Mouse (Mus musculus): Measurements from ENCODE around the gene Clca3b. TPM values are rescaled to one million over a fixed set of nuclear protein-coding genes. Genes with fewer than 3 reads are reported as not detected.
"Not testable (repeated sequence)": the region's sequence is repeated elsewhere in the genome, so short reads cannot be mapped to it uniquely, and the experiment has no call there.

Clca3b gene
- polyA plus RNA-seq (2015; fragmentation: Nextera tagmentation; extraction: Ambion mirVana): not detected in 2 replicates

- H3K4me1 ChIP-seq (ENCODE audit: insufficient read depth, low read depth, low read length); ATAC-seq; H3K27me3 ChIP-seq (replicated peaks; ENCODE audit: insufficient read depth, low read length); H3K9me3 ChIP-seq (ENCODE audit: low read length); H3K27ac ChIP-seq (ENCODE audit: low read length); H3K9ac ChIP-seq (replicated peaks; ENCODE audit: low read depth); H3K4me3 ChIP-seq (ENCODE audit: low read depth, low read length); H3K4me2 ChIP-seq (replicated peaks; ENCODE audit: low read depth, low read length); DNase-seq (ENCODE audit: low spot score); H3K36me3 ChIP-seq (ENCODE audit: insufficient read depth, low read length): not testable (repeated sequence)
- 59% methylated on average over 8 of the region's 9 CpGs for WGBS
Observed at GRCm38 (mm10) chr3:144849014-144849556, at the start of gene Clca3b. Gene Clca3b (minus strand): TSS chr3:144849357.

DNA sequence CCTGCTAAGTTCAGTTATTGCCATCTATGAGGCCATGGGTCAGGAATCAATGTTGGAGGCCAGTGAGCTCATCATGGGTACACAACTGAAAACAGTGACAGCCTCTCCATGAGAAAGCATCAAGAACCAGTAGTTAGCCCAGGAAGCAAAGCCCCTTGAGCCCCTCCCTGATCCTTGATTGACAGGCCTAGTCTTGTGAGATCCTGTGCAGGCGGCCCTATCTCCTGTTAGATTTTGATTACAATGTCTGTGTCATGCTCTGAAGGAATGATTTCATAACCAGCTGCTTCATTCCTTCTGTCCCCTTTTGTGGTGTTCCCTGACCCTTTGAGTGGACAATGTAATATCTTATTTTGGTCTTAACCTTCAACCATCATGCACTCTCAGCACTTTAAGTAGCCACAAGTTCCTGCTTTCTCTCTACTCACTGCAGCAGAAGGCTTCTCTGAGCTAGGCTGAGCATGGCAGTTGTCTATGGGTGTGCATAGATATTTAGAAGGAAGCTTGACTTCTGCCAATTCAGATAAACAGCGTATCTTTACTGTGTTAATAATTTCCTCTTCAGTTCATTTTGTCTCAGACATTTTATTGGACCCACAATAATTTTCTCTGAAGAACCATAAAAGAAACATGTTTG is 48.0 kb upstream of the Clca3b start:
- Histone ChIP-seq H3K4me1 (ENCODE audit: insufficient read depth, low read depth, low read length) (no peaks in the 10 kb centered on the region), H3K4me3 (ENCODE audit: low read depth, low read length) (no peak overlapping the region), H3K9ac (replicated peaks; ENCODE audit: low read depth) (no peak overlapping the region), H3K27ac (ENCODE audit: low read length) (no peak overlapping the region), H3K36me3 (ENCODE audit: insufficient read depth, low read length) (no peaks in the 10 kb centered on the region), H3K9me3 (ENCODE audit: low read length) (no peaks in the 10 kb centered on the region), H3K27me3 (replicated peaks; ENCODE audit: insufficient read depth, low read length) (no peaks in the 10 kb centered on the region), H3K4me2 (replicated peaks; ENCODE audit: low read depth, low read length) (no peak overlapping the region)
- TF ChIP-seq CTCF (IDR thresholded peaks at IDR 0.05) (no peak), EP300 (IDR thresholded peaks at IDR 0.05) (no peak)
- WGBS: 83% methylated on average over 2 of the region's 2 CpGs
- no peak for ATAC-seq
- no peak for DNase-seq (ENCODE audit: low spot score)

DNA sequence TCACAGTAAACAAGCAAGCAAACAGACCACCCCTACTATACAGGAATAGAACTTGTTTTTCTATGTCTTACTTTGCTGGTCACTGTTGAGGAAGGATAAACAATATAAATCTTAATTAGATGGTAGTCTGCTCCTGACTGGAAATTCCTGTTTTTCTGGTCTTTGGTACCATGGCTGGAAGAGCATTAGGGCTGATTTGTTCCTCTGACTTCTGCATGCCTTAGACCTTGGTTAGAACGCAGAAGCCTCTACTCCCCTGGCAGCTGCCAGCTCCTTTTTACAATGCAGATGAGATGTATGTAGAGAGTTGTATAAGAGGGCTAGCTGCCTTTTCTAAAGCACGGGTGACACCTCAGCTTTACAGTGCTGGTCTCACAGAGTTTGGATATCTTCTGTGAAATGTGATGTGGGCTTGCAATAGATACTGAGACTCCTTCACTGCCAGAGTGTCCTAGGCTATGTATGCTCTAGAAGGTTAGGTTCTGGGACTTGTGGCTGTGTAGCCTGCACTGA is 41.1 kb upstream of the Clca3b start:
- ATAC-seq (no peak), DNase-seq (ENCODE audit: low spot score) (no peak)
- no peak overlapping the region for H3K4me3 ChIP-seq (ENCODE audit: low read depth, low read length)
- H3K9me3 ChIP-seq (ENCODE audit: low read length): no peaks in the 10 kb centered on the region
- H3K27me3 ChIP-seq (replicated peaks; ENCODE audit: insufficient read depth, low read length): no peaks in the 10 kb centered on the region
- TF ChIP-seq CTCF (IDR thresholded peaks at IDR 0.05) (no peak), EP300 (IDR thresholded peaks at IDR 0.05) (no peak)
- H3K36me3 ChIP-seq (ENCODE audit: insufficient read depth, low read length): no peaks in the 10 kb centered on the region
- 37% methylated on average over 2 of the region's 2 CpGs for WGBS
- no peak overlapping the region for H3K27ac ChIP-seq (ENCODE audit: low read length)
- H3K9ac ChIP-seq (replicated peaks; ENCODE audit: low read depth): no peak overlapping the region
- no peaks in the 10 kb centered on the region for H3K4me1 ChIP-seq (ENCODE audit: insufficient read depth, low read depth, low read length)
- H3K4me2 ChIP-seq (replicated peaks; ENCODE audit: low read depth, low read length): no peak overlapping the region

GRCm38 (mm10) chr3:144886957-144887356 is 37.8 kb upstream of the Clca3b start:
- ATAC-seq (no peak), DNase-seq (ENCODE audit: low spot score) (no peak)
- no peaks in the 10 kb centered on the region for H3K27me3 ChIP-seq (replicated peaks; ENCODE audit: insufficient read depth, low read length)
- TF ChIP-seq CTCF (IDR thresholded peaks at IDR 0.05) (no peak), EP300 (IDR thresholded peaks at IDR 0.05) (no peak)
- no peaks in the 10 kb centered on the region for H3K36me3 ChIP-seq (ENCODE audit: insufficient read depth, low read length)
- no peak overlapping the region for H3K27ac ChIP-seq (ENCODE audit: low read length)
- no peaks in the 10 kb centered on the region for H3K9me3 ChIP-seq (ENCODE audit: low read length)
- H3K4me2 ChIP-seq (replicated peaks; ENCODE audit: low read depth, low read length): no peak overlapping the region
- H3K4me3 ChIP-seq (ENCODE audit: low read depth, low read length): no peak overlapping the region
- no peak overlapping the region for H3K9ac ChIP-seq (replicated peaks; ENCODE audit: low read depth)
- no peaks in the 10 kb centered on the region for H3K4me1 ChIP-seq (ENCODE audit: insufficient read depth, low read depth, low read length)

DNA sequence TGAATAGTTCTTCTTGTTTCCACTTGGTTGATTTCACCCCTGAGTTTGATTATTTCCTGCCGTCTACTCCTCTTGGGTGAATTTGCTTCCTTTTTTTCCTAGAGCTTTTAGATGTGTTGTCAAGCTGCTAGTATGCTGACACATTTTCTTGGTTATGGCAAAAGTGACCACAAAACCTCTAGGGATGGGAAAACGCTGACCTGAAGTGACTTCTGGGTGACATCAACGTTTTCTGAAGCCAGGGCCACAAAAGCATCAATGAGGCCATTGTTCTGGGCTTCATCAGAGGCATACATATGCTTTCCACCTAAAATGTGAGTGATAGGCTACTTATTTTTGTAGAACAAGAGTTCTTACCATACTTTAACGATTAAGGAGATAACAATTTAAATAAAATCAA is 22.9 kb upstream of the Clca3b start:
- DNase-seq (ENCODE audit: low spot score); H3K9me3 ChIP-seq (ENCODE audit: low read length); H3K9ac ChIP-seq (replicated peaks; ENCODE audit: low read depth); H3K27me3 ChIP-seq (replicated peaks; ENCODE audit: insufficient read depth, low read length); H3K4me2 ChIP-seq (replicated peaks; ENCODE audit: low read depth, low read length); H3K4me1 ChIP-seq (ENCODE audit: insufficient read depth, low read depth, low read length); H3K4me3 ChIP-seq (ENCODE audit: low read depth, low read length); ATAC-seq; H3K36me3 ChIP-seq (ENCODE audit: insufficient read depth, low read length); H3K27ac ChIP-seq (ENCODE audit: low read length): not testable (repeated sequence)
- WGBS: 64% methylated on average over 4 of the region's 4 CpGs

DNA sequence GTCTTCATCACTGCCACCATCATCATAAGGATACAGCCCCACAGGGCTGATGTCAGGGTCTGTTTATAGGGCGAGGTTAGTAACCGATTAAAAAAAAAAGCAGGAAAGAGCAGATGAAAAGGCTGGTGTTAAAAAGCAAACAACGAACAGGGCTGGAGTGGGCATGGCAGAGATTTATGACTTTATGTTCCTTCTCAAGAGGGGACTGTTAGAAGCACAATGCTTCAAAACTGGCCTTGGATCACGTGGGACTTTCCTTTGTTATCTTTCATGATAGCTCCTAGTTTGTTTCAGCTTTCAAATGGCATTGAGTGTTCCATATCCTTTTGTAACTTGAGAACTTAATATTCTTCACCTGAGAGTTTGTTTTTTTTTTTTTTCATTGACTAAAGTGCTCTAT is 427 bp upstream of the Clca3b start:
- DNase-seq (ENCODE audit: low spot score): no peak
- H3K9me3 ChIP-seq (ENCODE audit: low read length): no peaks in the 10 kb centered on the region
- no peak overlapping the region for H3K27ac ChIP-seq (ENCODE audit: low read length)
- no peaks in the 10 kb centered on the region for H3K27me3 ChIP-seq (replicated peaks; ENCODE audit: insufficient read depth, low read length)
- no peak overlapping the region for H3K4me2 ChIP-seq (replicated peaks; ENCODE audit: low read depth, low read length)
- no peak for ATAC-seq
- 5% methylated on average over 4 of the region's 4 CpGs for WGBS
- H3K36me3 ChIP-seq (ENCODE audit: insufficient read depth, low read length): no peaks in the 10 kb centered on the region
- TF ChIP-seq CTCF (IDR thresholded peaks at IDR 0.05): no peak
- no peak for TF ChIP-seq EP300 (IDR thresholded peaks at IDR 0.05)
- H3K4me1 ChIP-seq (ENCODE audit: insufficient read depth, low read depth, low read length): no peaks in the 10 kb centered on the region
- no peak overlapping the region for H3K9ac ChIP-seq (replicated peaks; ENCODE audit: low read depth)
- no peak overlapping the region for H3K4me3 ChIP-seq (ENCODE audit: low read depth, low read length)
